ENCODE assay signal across 15 mouse cellular contexts in genomic region chr5:137466946-137467345, GRCm38 (mm10). TPM values are rescaled to one million over a fixed set of nuclear protein-coding genes. Genes with fewer than 3 reads are reported as not detected.
DNase-seq lines count a peak whose midpoint lies in the region.
"Had no signal": no experiment of that assay in that cellular context is flagged by ENCODE, and none has a peak within 500 bp of the region (broad histone marks: within the 10 kb centered on the region; RNA-seq: fewer than 3 reads in every experiment).

No protein-coding gene starts in this region.

- peak; percentile 53 for DNase-seq in adrenal gland, postnatal 10 days
- no peak for DNase-seq in adrenal gland, adult 18-20 months (ENCODE audit: low spot score in 2 of 2)
- peak; percentile 53 for DNase-seq in adrenal gland, postnatal 14 days
- no peak for DNase-seq in adrenal gland, adult 8-10 months
- DNase-seq: adrenal gland, adult 2 months; adrenal gland, postnatal 25 days; adrenal gland, postnatal 36 days; cerebellum, adult 11 months; cerebellum, adult 11-12 months; cerebellum, adult 18-20 months; cerebellum, adult 2 months; cerebellum, adult 8-10 months; cerebellum, adult 9-10 months; cerebellum, adult 9-11 months had no signal

RNA-seq across cellular contexts. Expression of gene Zan, which starts 9.9 kb away (rescaled TPM):
- under 1 TPM; 0.09 to 0.15 TPM for total RNA-seq in adrenal gland, postnatal 10 days (2021)
- total RNA-seq in adrenal gland, adult 18-20 months (2021), result not detected
- not detected in 2 replicates for total RNA-seq in adrenal gland, postnatal 14 days (2021)
- total RNA-seq in adrenal gland, adult 8-10 months (2022), result not detected
- total RNA-seq: adrenal gland, adult 2 months; adrenal gland, postnatal 25 days; MEL had no signal

RNA-seq across cellular contexts. Expression of gene Pop7, which starts 35.4 kb away (rescaled TPM):
- total RNA-seq in adrenal gland, postnatal 10 days (2021), result 10 to 100 TPM; 23.8 to 27.2 TPM
- total RNA-seq in adrenal gland, adult 18-20 months (2021), result 10 to 100 TPM; 23.5 to 24.7 TPM
- 22.3 and 26.2 TPM in 2 replicates for total RNA-seq in adrenal gland, postnatal 14 days (2021)
- total RNA-seq in adrenal gland, adult 8-10 months (2022), result 10 to 100 TPM; 24.4 to 31.1 (median 27.4) TPM

RNA-seq across cellular contexts. Expression of gene Gigyf1, which starts 51.4 kb away (rescaled TPM):
- 10 to 100 TPM; 24.2 to 39.1 TPM for total RNA-seq in adrenal gland, postnatal 10 days (2021)
- 10 to 100 TPM; 27.6 to 36.4 TPM for total RNA-seq in adrenal gland, adult 18-20 months (2021)
- 30.5 and 36.6 TPM in 2 replicates for total RNA-seq in adrenal gland, postnatal 14 days (2021)
- total RNA-seq in adrenal gland, adult 8-10 months (2022), result 10 to 100 TPM; 38.5 to 67.8 (median 56.6) TPM

Comparison
In these comparisons a context has a peak if more than half of its experiments do, and no peak if none do; other contexts are left out.
1. DNase-seq: peak in adrenal gland, postnatal 10 days (single experiment) and adrenal gland, postnatal 14 days (single experiment); none in adrenal gland, adult 18-20 months (0 of 2) and adrenal gland, adult 8-10 months (single experiment).